Mouse (Mus musculus): ENCODE data around the gene Cfap44. TPM values are rescaled to one million over a fixed set of nuclear protein-coding genes. Genes with fewer than 3 reads are reported as not detected.

Cfap44 gene
- polyA plus RNA-seq, 1 experiment from 2014 or later: 0.26 TPM

DNA sequence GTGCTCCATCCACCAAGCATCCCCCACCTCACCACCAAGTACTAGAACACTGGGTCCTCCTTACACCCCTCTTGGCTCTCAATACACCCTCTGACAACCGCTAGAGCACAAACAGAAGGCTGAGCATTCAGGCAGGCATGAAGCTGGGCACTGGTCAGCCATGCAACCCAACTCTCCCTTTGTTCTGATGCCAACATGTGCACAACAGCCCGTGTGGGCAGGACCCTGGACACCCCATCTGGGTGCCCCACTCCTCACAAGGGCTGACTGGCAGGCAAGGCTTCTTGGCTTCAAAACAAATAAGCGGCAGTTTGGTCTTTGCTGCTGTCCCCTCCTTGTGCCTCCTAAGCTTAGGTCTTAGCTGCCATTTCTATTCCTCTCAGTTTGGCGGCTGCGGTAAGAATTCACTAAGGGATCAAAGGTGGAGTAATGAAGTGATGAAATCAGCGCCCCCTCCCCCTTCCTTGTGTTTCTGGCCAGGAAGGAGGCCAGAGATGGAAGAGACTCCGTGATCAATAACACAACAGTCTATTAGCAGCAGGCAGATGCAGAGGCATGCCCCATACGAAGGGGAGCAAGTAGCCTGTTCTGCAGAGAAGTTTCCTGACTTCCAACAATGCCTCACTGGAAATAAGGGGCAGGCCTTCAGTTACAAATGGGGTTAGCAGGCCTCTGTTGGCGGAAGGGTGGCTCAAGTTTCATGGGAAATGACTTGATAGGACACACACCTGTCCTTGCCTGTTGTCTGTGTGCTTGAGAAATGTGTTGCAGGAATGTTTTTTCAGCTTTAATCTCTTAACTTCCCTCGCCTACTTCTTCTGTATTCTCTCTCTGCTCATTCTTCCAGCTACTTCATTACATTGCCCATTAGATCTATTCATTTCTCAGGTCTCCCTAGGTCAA lies 112.7 kb downstream of the Cfap44 start:
- Histone ChIP-seq H3K4me3 (no peak overlapping the region), H3K9me3 (replicated peaks) (no peaks in the 10 kb centered on the region), H3K36me3 (peaks cover 94% of the 10 kb centered on the region), H3K27me3 (ENCODE audit: low read depth, poor library complexity, severe bottlenecking) (no peaks in the 10 kb centered on the region), H3K4me1 (peaks cover 31% of the 10 kb centered on the region), H3K27ac (peak overlapping the region; percentile 70)
- 46% methylated on average over 10 of the region's 10 CpGs for WGBS
- DNase-seq (ENCODE audit: low spot score): peak; percentile 46

DNA sequence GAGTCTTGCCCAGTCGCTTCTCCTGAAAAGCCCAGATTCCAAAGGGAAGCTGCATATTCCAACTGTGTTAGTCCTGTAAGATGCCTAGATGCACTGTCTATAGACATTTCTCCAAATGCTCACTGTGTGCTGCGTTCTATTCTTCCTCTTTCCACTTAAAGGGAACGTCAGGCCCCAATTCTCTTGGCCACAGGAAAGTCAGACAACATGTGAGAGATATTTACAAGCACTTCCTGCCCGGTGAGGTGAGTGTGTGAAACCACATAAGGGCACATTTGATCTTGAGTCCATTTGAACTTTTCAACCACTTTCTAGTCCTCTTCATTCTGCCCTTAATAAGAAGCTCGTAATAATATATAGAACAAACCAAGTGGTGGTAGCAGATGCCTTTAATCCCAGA lies 113.4 kb downstream of the Cfap44 start:
- Histone ChIP-seq H3K4me3 (no peak overlapping the region), H3K9me3 (replicated peaks) (no peaks in the 10 kb centered on the region), H3K27me3 (ENCODE audit: low read depth, poor library complexity, severe bottlenecking) (no peaks in the 10 kb centered on the region), H3K4me1 (peaks cover 31% of the 10 kb centered on the region), H3K36me3 (peaks cover 94% of the 10 kb centered on the region), H3K27ac (no peak overlapping the region)
- DNase-seq (ENCODE audit: low spot score): no peak
- WGBS: 78% methylated on average over 5 of the region's 5 CpGs

DNA sequence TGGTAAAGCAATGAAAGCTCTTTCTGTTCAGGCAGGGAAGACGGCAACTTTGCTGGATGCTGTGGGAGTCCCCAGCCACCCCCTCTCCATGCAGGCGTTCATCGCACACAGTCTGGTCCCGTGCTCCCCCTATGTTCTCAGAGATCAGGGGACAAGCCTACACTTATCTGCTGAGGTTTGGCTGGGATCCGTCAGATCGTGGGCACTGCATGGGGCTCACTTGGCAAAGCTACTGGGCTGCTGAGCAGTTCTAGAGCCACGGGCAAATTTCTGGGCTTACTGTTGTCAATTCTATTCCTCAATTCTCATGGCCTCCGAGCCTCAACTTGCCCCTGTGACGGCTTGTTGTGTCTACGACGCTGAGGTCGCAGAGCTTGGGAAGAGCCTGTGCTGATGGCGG lies 114.2 kb downstream of the Cfap44 start:
- WGBS: 97% methylated on average over 13 of the region's 13 CpGs
- no peaks in the 10 kb centered on the region for H3K9me3 ChIP-seq (replicated peaks)
- no peak for DNase-seq (ENCODE audit: low spot score)
- peaks cover 31% of the 10 kb centered on the region for H3K4me1 ChIP-seq
- no peak overlapping the region for H3K4me3 ChIP-seq
- peaks cover 94% of the 10 kb centered on the region for H3K36me3 ChIP-seq
- H3K27ac ChIP-seq: no peak overlapping the region
- no peaks in the 10 kb centered on the region for H3K27me3 ChIP-seq (ENCODE audit: low read depth, poor library complexity, severe bottlenecking)

DNA sequence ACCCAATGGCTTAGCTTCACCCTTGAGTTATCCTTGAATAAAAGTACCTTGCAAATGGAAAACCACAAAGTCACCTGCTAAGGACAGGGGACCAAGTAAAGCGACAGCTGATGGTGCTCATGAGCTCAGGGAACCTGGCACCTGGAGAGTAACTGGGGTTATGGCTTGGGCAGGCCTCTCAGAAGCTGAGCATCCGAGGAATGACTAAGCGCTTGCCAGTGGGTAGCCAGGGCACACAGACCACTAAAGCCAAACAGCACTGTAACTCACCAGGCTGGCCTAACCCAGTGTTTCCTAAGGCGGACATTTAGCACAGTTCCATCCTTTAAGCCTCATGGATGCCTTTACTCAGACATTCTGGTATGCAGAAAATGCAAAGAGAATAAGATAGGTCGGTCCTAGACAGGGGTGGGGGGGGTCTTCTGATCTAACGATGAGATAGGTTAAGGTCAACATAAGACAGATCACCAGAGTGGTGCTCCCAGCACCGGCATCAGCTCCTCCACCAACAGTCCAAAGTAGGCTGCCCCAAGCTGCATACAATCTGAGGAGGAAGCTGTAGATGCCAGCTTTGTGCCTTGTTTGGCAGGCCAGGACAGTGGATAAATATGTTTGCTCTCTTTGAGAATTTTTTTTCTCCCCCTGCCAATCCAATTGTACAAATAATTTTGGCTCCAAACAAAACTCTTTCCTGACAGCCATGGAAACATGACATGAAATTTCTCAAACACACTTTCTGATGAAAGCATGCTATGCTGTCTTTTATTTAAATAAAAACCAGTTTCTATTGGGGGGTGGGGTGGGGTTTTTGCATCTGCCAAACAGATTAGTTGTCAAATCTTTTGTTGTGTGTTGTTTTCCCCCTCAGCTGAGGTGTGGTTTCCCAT lies 115.1 kb downstream of the Cfap44 start:
- DNase-seq (ENCODE audit: low spot score): no peak
- Histone ChIP-seq H3K9me3 (replicated peaks) (no peaks in the 10 kb centered on the region), H3K27ac (0 out of 2 replicates have a peak overlapping the region, but pooled peaks have one; percentile 30), H3K27me3 (ENCODE audit: low read depth, poor library complexity, severe bottlenecking) (no peaks in the 10 kb centered on the region), H3K36me3 (peaks cover 94% of the 10 kb centered on the region), H3K4me1 (peaks cover 31% of the 10 kb centered on the region), H3K4me3 (no peak overlapping the region)
- 81% methylated on average over 7 of the region's 7 CpGs for WGBS

DNA sequence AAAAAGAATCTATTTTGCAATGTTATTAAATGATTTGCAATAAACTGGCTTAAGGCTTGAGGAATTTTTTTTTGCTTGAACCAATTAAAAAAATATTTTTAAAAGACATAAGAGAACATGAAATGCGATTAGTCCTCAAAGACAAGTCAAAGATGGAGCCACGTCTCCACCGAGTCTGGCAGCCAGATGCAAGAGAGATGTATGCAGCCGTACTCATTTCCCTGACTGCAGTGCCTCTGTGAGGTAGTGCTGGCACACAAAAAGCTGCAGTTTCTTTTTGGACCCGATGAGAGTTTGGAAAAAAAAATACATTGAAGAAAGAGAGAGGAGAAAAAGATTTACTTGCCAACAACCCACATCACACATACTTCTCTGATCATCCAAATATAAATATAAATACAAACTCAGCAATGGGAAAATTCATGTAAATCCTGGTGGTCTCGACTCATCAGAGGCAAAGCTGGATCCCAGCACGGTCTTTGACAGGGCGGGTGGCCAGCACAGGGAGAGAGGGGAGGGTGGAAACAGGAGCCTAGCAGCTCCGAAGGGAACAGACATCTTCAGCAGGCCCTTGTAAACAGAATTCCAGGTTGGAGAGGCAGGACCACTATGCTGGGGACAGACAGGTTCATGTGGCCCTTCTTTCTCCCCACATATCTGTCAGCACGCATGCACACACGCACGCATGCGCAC lies 116.1 kb downstream of the Cfap44 start:
- peak overlapping the region; percentile 50 for H3K27ac ChIP-seq
- DNase-seq (ENCODE audit: low spot score): peak; percentile 32
- WGBS: 67% methylated on average over 13 of the region's 13 CpGs
- H3K4me3 ChIP-seq: no peak overlapping the region
- no peaks in the 10 kb centered on the region for H3K9me3 ChIP-seq (replicated peaks)
- no peaks in the 10 kb centered on the region for H3K27me3 ChIP-seq (ENCODE audit: low read depth, poor library complexity, severe bottlenecking)
- peaks cover 31% of the 10 kb centered on the region for H3K4me1 ChIP-seq
- peaks cover 94% of the 10 kb centered on the region for H3K36me3 ChIP-seq

- Histone ChIP-seq H3K27ac (no peak overlapping the region), H3K4me1 (no peaks in the 10 kb centered on the region), H3K4me3 (no peak overlapping the region), H3K27me3 (ENCODE audit: low read depth, poor library complexity, severe bottlenecking) (no peaks in the 10 kb centered on the region), H3K9me3 (replicated peaks) (no peaks in the 10 kb centered on the region), H3K36me3 (peaks cover 100% of the 10 kb centered on the region)
- WGBS: 91% methylated on average over 6 of the region's 6 CpGs
- no peak for DNase-seq (ENCODE audit: low spot score)
Observed at GRCm38 (mm10) chr16:44516498-44516897, 121.9 kb downstream of the Cfap44 start.

DNA sequence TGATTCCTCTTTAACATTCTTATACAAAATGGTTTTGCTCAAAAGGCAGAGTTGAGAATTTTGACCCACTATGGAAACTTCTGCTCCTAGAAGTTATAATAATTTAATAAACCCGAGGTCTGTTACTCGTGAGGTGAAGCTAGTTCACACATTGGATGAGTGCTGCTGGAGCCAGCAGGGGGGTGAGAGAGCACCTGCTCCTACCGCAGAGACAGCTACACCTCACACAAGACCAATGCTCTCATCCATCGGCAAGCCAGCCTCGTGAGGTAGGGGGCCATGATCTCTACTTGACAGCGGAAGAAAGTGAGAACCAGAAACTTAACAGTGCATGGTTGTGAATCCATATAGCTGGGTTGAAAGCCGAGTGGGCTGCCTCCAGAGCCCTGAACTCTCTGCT lies 129.0 kb downstream of the Cfap44 start:
- no peak for DNase-seq (ENCODE audit: low spot score)
- no peak overlapping the region for H3K4me3 ChIP-seq
- peaks cover 27% of the 10 kb centered on the region for H3K4me1 ChIP-seq
- no peaks in the 10 kb centered on the region for H3K9me3 ChIP-seq (replicated peaks)
- H3K27ac ChIP-seq: no peak overlapping the region
- H3K27me3 ChIP-seq (ENCODE audit: low read depth, poor library complexity, severe bottlenecking): no peaks in the 10 kb centered on the region
- peaks cover 36% of the 10 kb centered on the region for H3K36me3 ChIP-seq
- 85% methylated on average over 7 of the region's 7 CpGs for WGBS

DNA sequence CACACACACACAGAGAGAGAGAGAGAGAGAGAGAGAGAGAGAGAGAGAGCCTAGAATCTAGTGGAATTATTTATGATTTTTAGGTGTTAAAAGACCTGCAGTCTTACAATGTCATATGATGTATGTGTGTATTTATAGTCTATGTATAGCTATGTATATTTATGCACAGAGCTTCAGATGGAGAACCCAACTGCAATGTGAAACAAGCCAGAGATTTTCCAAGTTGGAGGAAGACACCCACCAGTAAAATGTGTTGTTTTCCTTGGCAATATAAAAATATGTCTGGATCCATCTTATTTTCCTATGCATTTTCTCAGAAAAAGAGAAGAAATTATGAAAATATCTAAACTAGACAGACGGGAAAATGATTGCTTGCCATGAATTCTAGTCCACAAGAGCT lies 131.4 kb downstream of the Cfap44 start:
- Histone ChIP-seq H3K9me3 (replicated peaks) (no peaks in the 10 kb centered on the region), H3K27me3 (ENCODE audit: low read depth, poor library complexity, severe bottlenecking) (no peaks in the 10 kb centered on the region), H3K27ac (no peak overlapping the region), H3K4me3 (no peak overlapping the region), H3K36me3 (peaks cover 17% of the 10 kb centered on the region), H3K4me1 (peaks cover 46% of the 10 kb centered on the region)
- 95% methylated on average over 1 of the region's 1 CpGs for WGBS
- no peak for DNase-seq (ENCODE audit: low spot score)

- peaks cover 53% of the 10 kb centered on the region for H3K4me1 ChIP-seq
- no peaks in the 10 kb centered on the region for H3K9me3 ChIP-seq (replicated peaks)
- DNase-seq (ENCODE audit: low spot score): no peak
- H3K27ac ChIP-seq: peak overlapping the region; percentile 40; the same call in 1 of the 2 replicates
- H3K27me3 ChIP-seq (ENCODE audit: low read depth, poor library complexity, severe bottlenecking): no peaks in the 10 kb centered on the region
- peaks cover 15% of the 10 kb centered on the region for H3K36me3 ChIP-seq
- WGBS: 49% methylated on average over 12 of the region's 12 CpGs
- no peak overlapping the region for H3K4me3 ChIP-seq
Observed at GRCm38 (mm10) chr16:44526689-44527088, 132.1 kb downstream of the Cfap44 start.

- H3K36me3 ChIP-seq: peaks cover 19% of the 10 kb centered on the region
- 78% methylated on average over 11 of the region's 11 CpGs for WGBS
Observed at GRCm38 (mm10) chr16:44527218-44527905, 132.8 kb downstream of the Cfap44 start.

DNA sequence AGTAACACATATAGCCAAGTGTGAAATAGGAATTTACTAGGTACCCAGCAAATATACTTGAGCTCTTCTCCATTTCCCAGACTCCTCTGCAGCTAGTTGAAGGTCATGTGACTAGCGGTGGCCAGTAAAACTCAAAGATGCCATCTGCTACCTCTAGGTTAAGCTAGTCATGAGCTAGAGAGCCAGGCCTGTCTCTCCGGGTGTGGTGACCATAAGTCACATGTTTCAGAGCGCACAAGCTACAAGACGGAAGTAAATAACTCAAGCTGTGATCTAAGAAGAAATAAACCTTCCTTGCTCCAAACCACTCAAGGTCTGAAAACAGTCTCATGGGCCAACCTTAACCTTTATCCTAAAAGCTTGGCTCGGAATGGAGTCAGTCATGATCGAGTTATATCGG lies 134.4 kb downstream of the Cfap44 start:
- DNase-seq (ENCODE audit: low spot score): no peak
- Histone ChIP-seq H3K9me3 (replicated peaks) (no peaks in the 10 kb centered on the region), H3K4me3 (no peak overlapping the region), H3K36me3 (peaks cover 32% of the 10 kb centered on the region), H3K27ac (no peak overlapping the region), H3K4me1 (peaks cover 61% of the 10 kb centered on the region), H3K27me3 (ENCODE audit: low read depth, poor library complexity, severe bottlenecking) (no peaks in the 10 kb centered on the region)
- 95% methylated on average over 7 of the region's 7 CpGs for WGBS

More at GRCm38 (mm10) chr16:44527218-44527905, 132.8 kb downstream of the Cfap44 start:
- Histone ChIP-seq H3K4me1 (peaks cover 54% of the 10 kb centered on the region), H3K27ac (no peak overlapping the region), H3K4me3 (no peak overlapping the region), H3K27me3 (ENCODE audit: low read depth, poor library complexity, severe bottlenecking) (no peaks in the 10 kb centered on the region), H3K9me3 (replicated peaks) (no peaks in the 10 kb centered on the region)
- DNase-seq (ENCODE audit: low spot score): no peak

GRCm38 (mm10) chr16:44529691-44530090 lies 135.1 kb downstream of the Cfap44 start:
- no peak overlapping the region for H3K4me3 ChIP-seq

More at GRCm38 (mm10) chr16:44529691-44530090, 135.1 kb downstream of the Cfap44 start:
- no peaks in the 10 kb centered on the region for H3K9me3 ChIP-seq (replicated peaks)
- WGBS: 68% methylated on average over 8 of the region's 8 CpGs
- no peak for DNase-seq (ENCODE audit: low spot score)
- peaks cover 32% of the 10 kb centered on the region for H3K36me3 ChIP-seq
- peaks cover 63% of the 10 kb centered on the region for H3K4me1 ChIP-seq
- H3K27ac ChIP-seq: no peak overlapping the region
- no peaks in the 10 kb centered on the region for H3K27me3 ChIP-seq (ENCODE audit: low read depth, poor library complexity, severe bottlenecking)
